Mouse (Mus musculus): ENCODE data around the gene Fancc.

GRCm38 (mm10) chr13:63315777-63316176 lies 181.3 kb downstream of the Fancc start:
- TF ChIP-seq CTCF (conservative IDR thresholded peaks at IDR 0.05; ENCODE audit: insufficient read depth, insufficient read length, low read depth, low read length) (no peak), POLR2A (IDR thresholded peaks at IDR 0.05; ENCODE audit: low read depth, low read length) (no peak)

Data from kidney, adult 2 months (tissue).